Comparison of ENCODE assay signal across 9 mouse cellular contexts in the genomic region with DNA sequence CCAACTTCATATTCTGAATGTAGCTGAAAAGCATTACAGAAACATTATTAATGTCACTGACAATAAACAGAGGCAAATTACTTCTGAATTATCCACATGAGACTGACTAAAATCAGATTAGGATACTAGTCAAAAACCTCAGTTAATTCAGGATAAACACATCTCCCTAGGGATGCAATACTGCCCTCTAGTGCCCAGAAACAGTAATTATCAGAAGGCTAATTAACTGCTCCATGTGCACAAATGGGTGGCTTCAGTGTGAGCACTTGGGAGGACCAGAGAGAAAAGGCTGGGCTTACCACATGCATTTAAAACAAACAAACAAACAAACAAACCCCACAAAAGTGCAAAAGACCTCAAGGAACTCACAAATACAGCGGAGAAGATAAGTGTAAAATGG.
A peak's percentile ranks its signal among the peaks of the same experiment; 100 is the strongest.
DNase-seq lines count a peak whose midpoint lies in the region; ATAC-seq lines count a peak whose summit lies in the region.
"Had no signal": no experiment of that assay in that cellular context is flagged by ENCODE, and none has a peak within 500 bp of the region (broad histone marks: within the 10 kb centered on the region; RNA-seq: fewer than 3 reads in every experiment).

No protein-coding gene starts in this region.

- no peak overlapping the region for H3K4me3 ChIP-seq in embryonic facial prominence, embryonic 11.5 days (ENCODE audit: low read depth, low read length)
- no peak overlapping the region for H3K4me3 ChIP-seq in embryonic facial prominence, embryonic 10.5 days
- H3K4me3 ChIP-seq in forebrain, embryonic 11.5 days (ENCODE audit: low read depth, low read length), result no peak overlapping the region
- H3K4me3 ChIP-seq: midbrain, embryonic 12.5 days had no signal

- H3K36me3 ChIP-seq in embryonic facial prominence, embryonic 11.5 days (replicated peaks; ENCODE audit: control insufficient read depth, insufficient read depth, low read depth, low read length), result no peaks in the 10 kb centered on the region
- H3K36me3 ChIP-seq in embryonic facial prominence, embryonic 10.5 days (replicated peaks), result peaks cover 4% of the 10 kb centered on the region; the same call in 1 of the 2 replicates
- no peaks in the 10 kb centered on the region for H3K36me3 ChIP-seq in forebrain, embryonic 11.5 days (ENCODE audit: control insufficient read depth, insufficient read depth, low read length)
- H3K36me3 ChIP-seq: midbrain, embryonic 12.5 days had no signal

- intact Hi-C loops in left cerebral cortex, postnatal 14 days (cut with DNase I), result loop anchor here (5.0 kb wide), 1 partner anchor 37 kb away; no protein-coding TSS in a partner anchor
- intact Hi-C loops in left cerebral cortex, postnatal 4 days (cut with DNase I), result no loop called here

- H3K4me1 ChIP-seq in embryonic facial prominence, embryonic 11.5 days (ENCODE audit: control insufficient read depth, insufficient read depth, low read length), result no peaks in the 10 kb centered on the region
- peaks cover 28% of the 10 kb centered on the region for H3K4me1 ChIP-seq in embryonic facial prominence, embryonic 10.5 days
- H3K4me1 ChIP-seq in forebrain, embryonic 11.5 days (replicated peaks; ENCODE audit: control insufficient read depth, insufficient read depth, low read length), result no peaks in the 10 kb centered on the region

- no peak overlapping the region for H3K9ac ChIP-seq in embryonic facial prominence, embryonic 11.5 days (replicated peaks; ENCODE audit: low read length)
- H3K9ac ChIP-seq in forebrain, embryonic 11.5 days (ENCODE audit: low read length), result no peak overlapping the region
- H3K9ac ChIP-seq: midbrain, embryonic 12.5 days had no signal

- H3K4me2 ChIP-seq in embryonic facial prominence, embryonic 11.5 days (ENCODE audit: low read depth, low read length), result no peak overlapping the region
- no peak overlapping the region for H3K4me2 ChIP-seq in forebrain, embryonic 11.5 days (ENCODE audit: low read depth, low read length, severe bottlenecking)
- H3K4me2 ChIP-seq: midbrain, embryonic 12.5 days had no signal

- H3K27ac ChIP-seq in embryonic facial prominence, embryonic 11.5 days (replicated peaks; ENCODE audit: low read depth, low read length), result no peak overlapping the region
- H3K27ac ChIP-seq in embryonic facial prominence, embryonic 10.5 days (replicated peaks), result no peak overlapping the region
- no peak overlapping the region for H3K27ac ChIP-seq in forebrain, embryonic 11.5 days (ENCODE audit: low read depth, low read length)
- H3K27ac ChIP-seq: midbrain, embryonic 12.5 days had no signal

- no peaks in the 10 kb centered on the region for H3K27me3 ChIP-seq in embryonic facial prominence, embryonic 11.5 days (ENCODE audit: control insufficient read depth, insufficient read depth, low read length)
- no peaks in the 10 kb centered on the region for H3K27me3 ChIP-seq in embryonic facial prominence, embryonic 10.5 days (replicated peaks; ENCODE audit: low read depth, poor library complexity, severe bottlenecking)
- H3K27me3 ChIP-seq in forebrain, embryonic 11.5 days (ENCODE audit: control insufficient read depth, insufficient read depth, low read length), result no peaks in the 10 kb centered on the region
- H3K27me3 ChIP-seq: midbrain, embryonic 12.5 days had no signal

- ATAC-seq in embryonic facial prominence, embryonic 11.5 days (replicated peaks; ENCODE audit: insufficient number of reproducible peaks, low FRiP score, low TSS enrichment, low read depth), result no peak
- no peak for ATAC-seq in inflammation-experienced regulatory T-cells, adult 6 months
- ATAC-seq in forebrain, embryonic 11.5 days (replicated peaks; ENCODE audit: low FRiP score), result no peak

- no peaks in the 10 kb centered on the region for H3K9me3 ChIP-seq in embryonic facial prominence, embryonic 11.5 days (replicated peaks; ENCODE audit: control insufficient read depth, low read length)
- H3K9me3 ChIP-seq in embryonic facial prominence, embryonic 10.5 days, result no peaks in the 10 kb centered on the region
- no peaks in the 10 kb centered on the region for H3K9me3 ChIP-seq in forebrain, embryonic 11.5 days (ENCODE audit: control insufficient read depth, low read length)
- H3K9me3 ChIP-seq: midbrain, embryonic 12.5 days had no signal

- peak; percentile 69 for DNase-seq in embryonic facial prominence, embryonic 11.5 days (ENCODE audit: low spot score)
- DNase-seq in embryonic facial prominence, embryonic 10.5 days (ENCODE audit: low spot score), result no peak
- DNase-seq in left cerebral cortex, postnatal 14 days (ENCODE audit: low spot score in 2 of 2), result peak; percentile 57
- no peak for DNase-seq in left cerebral cortex, postnatal 4 days
- peak; percentile 78 for DNase-seq in MN1 (ENCODE audit: low spot score)
- peak; percentile 54 for DNase-seq in forelimb bud, embryonic 11.5 days (ENCODE audit: low read depth, low spot score)
- no peak for DNase-seq in forebrain, embryonic 11.5 days (ENCODE audit: low spot score)

- 50% methylated on average over 1 of the region's 1 CpGs for WGBS in embryonic facial prominence, embryonic 11.5 days
- 38% methylated on average over 1 of the region's 1 CpGs for WGBS in embryonic facial prominence, embryonic 10.5 days
- WGBS in forebrain, embryonic 11.5 days, result 34% methylated on average over 1 of the region's 1 CpGs

Comparison
In these comparisons a context has a peak if more than half of its experiments do, and no peak if none do; other contexts are left out.
1. DNase-seq: peak in embryonic facial prominence, embryonic 11.5 days (single experiment), left cerebral cortex, postnatal 14 days (2 of 2), MN1 (single experiment) and forelimb bud, embryonic 11.5 days (single experiment); none in embryonic facial prominence, embryonic 10.5 days (single experiment), left cerebral cortex, postnatal 4 days (single experiment) and forebrain, embryonic 11.5 days (single experiment).